Mouse (Mus musculus) spleen, adult 10 weeks (tissue): ENCODE data around the gene Lgals4. TPM values are rescaled to one million over a fixed set of nuclear protein-coding genes. Genes with fewer than 3 reads are reported as not detected.

Experiments used
- polyA plus RNA-seq: library from polyadenylated mRNA; stranded (reverse); fragments of 350-450 nt; fragmentation: Illumina TruSeq; extraction: RNeasy Lipid Tissue Mini Kit (QIAGEN cat#74804); gene quantifications from one replicate; pipeline ENCODE4 v1.2.3, GENCODE M21; 2015; ENCODE audit warnings: low replicate concordance; ENCODE audit not compliant: insufficient read depth

Gene Lgals4
- polyA plus RNA-seq: 26.4 TPM

GRCm38 (mm10) chr7:28833723-28834347 is at the start of gene Lgals4:
Lgals4 (plus strand) TSS chr7:28833854.

GRCm38 (mm10) chr7:28788307-28789195 is 45.1 kb upstream of the Lgals4 start, which contains the start of gene Rinl:
Rinl (plus strand) TSS chr7:28788969.

GRCm38 (mm10) chr7:28808221-28808941 is 25.3 kb upstream of the Lgals4 start, which contains the start of gene Hnrnpl:
Hnrnpl (plus strand) TSS chr7:28808541.

GRCm38 (mm10) chr7:28824941-28825685 is 8.5 kb upstream of the Lgals4 start, which contains the start of gene Ech1:
Ech1 (plus strand) TSS chr7:28825217.

GRCm38 (mm10) chr7:28863540-28863939 is 29.9 kb downstream of the Lgals4 start, which contains the start of gene Lgals7:
Lgals7 (plus strand) TSS chr7:28863853.

GRCm38 (mm10) chr7:28881199-28881598 is 47.5 kb downstream of the Lgals4 start, which contains the start of gene Capn12:
Capn12 (plus strand) TSS chr7:28881422.

Other genes starting within 250 kb of the Lgals4 start
- 11.7 TPM for gene Samd4b, start 235.7 kb upstream of the Lgals4 start, polyA plus RNA-seq
- gene Pak4, start 235.7 kb upstream of the Lgals4 start, polyA plus RNA-seq: 4.7 TPM
- gene Acp7, start 202.5 kb upstream of the Lgals4 start, polyA plus RNA-seq: not detected
- gene Fbxo27, start 141.0 kb upstream of the Lgals4 start, polyA plus RNA-seq: 1.8 TPM
- gene Fbxo17, start 117.0 kb upstream of the Lgals4 start, polyA plus RNA-seq: 2.4 TPM
- 43.0 TPM for gene Mrps12, start 92.0 kb upstream of the Lgals4 start, polyA plus RNA-seq
- 4.0 TPM for gene Sars2, start 91.9 kb upstream of the Lgals4 start, polyA plus RNA-seq
- not detected for gene Ccer2, start 77.7 kb upstream of the Lgals4 start, polyA plus RNA-seq
- 47.7 TPM for gene Sirt2, start 67.1 kb upstream of the Lgals4 start, polyA plus RNA-seq
- gene Nfkbib, start 66.3 kb upstream of the Lgals4 start, polyA plus RNA-seq: 8.3 TPM
- 77.4 TPM for gene Rinl, start 44.9 kb upstream of the Lgals4 start, polyA plus RNA-seq
- 532 TPM for gene Hnrnpl, start 25.3 kb upstream of the Lgals4 start, polyA plus RNA-seq
- 60.7 TPM for gene Ech1, start 8.6 kb upstream of the Lgals4 start, polyA plus RNA-seq
- not detected for gene Lgals7, start 30.0 kb downstream of the Lgals4 start, polyA plus RNA-seq
- not detected for gene Capn12, start 47.6 kb downstream of the Lgals4 start, polyA plus RNA-seq
- gene Actn4, start 128.5 kb downstream of the Lgals4 start, polyA plus RNA-seq: 115 TPM
- 219 TPM for gene Eif3k, start 148.0 kb downstream of the Lgals4 start, polyA plus RNA-seq
- gene Map4k1, start 148.2 kb downstream of the Lgals4 start, polyA plus RNA-seq: 73.6 TPM